Mouse (Mus musculus) C2C12 (cell line): ENCODE measurements around the gene Grid1.

ENCODE experiments used
- CEBPB ChIP-seq: IDR thresholded peaks from one replicate; pipeline ENCODE4 v1.6.1; 2011; ENCODE audit warnings: low read depth, mild to moderate bottlenecking, control low read depth, moderate library complexity
- CTCF ChIP-seq: IDR thresholded peaks from one replicate; pipeline ENCODE4 v1.5.1; 2011; ENCODE audit not compliant: control insufficient read depth, insufficient read depth, insufficient read length

DNA sequence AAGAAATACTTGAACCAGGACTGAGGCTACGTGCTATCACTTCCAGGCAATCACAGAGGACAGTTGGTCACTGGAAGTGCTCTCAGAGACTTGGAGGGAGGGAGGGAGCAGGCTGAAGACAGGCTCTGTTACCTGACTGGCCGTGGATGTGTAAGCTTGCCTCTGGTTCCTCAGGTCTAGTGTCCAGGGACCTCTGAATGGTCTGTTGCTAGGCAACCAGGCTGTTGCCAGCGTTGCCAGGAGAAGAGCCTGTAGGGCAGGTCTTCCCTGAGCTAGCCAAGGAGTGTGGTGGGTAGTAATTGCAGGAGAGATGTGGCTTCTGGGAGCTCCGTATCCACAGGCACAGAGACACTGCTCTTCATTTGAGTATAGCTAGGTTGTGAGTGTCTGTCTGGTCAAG, 113.3 kb downstream of the Grid1 start:
- TF ChIP-seq CTCF (no peak), CEBPB (no peak)
